Mouse (Mus musculus) thymus, adult 2 months (tissue): ENCODE data around the gene Tmem255b.

Experiments
- CTCF ChIP-seq: fragments of 200-500 bp; IDR thresholded peaks from 2 replicates; pipeline ENCODE4 v1.5.1; 2012; ENCODE audit warnings: mild to moderate bottlenecking, control low read depth, low read length, moderate library complexity, borderline replicate concordance; ENCODE audit not compliant: control insufficient read depth, poor library complexity, insufficient read depth; ENCODE audit errors: extremely low read depth
- POLR2A ChIP-seq: fragments of 200-500 bp; IDR thresholded peaks from 2 replicates; pipeline ENCODE4 v1.6.1; 2012; ENCODE audit warnings: mild to moderate bottlenecking, low read length, control low read depth, moderate library complexity; ENCODE audit not compliant: control insufficient read depth, poor library complexity, insufficient read depth; ENCODE audit errors: extremely low read depth

DNA sequence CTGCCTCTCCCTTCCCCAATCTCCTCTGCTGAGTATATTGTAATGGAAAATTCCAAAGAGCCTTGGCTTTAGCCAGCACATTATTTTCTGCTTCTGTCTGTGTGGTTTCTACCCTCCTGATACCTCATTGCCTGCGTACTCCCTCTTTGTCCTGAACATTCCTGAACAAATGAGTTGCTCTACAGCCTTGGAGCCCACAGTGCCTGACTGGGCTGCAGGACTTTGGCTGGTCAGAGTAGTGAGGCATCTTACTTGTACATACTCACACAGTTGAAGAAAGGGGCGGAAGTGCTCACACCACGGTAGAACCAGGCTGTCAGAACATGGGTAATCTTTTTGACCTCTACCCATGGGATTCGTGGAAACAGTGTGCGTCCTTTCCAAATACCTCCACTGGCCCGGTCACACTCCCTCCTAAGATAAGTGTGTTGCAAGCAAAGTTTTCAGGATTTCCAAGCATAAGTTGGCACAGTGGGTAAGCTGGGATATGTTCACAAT is 82.3 kb downstream of the Tmem255b start:
- TF ChIP-seq CTCF (no peak), POLR2A (no peak)
